Mouse (Mus musculus) spleen, adult 2 months (tissue): ENCODE data around the gene Akap6. TPM values are rescaled to one million over a fixed set of nuclear protein-coding genes. Genes with fewer than 3 reads are reported as not detected.

Experiments
- DNase-seq, 2 experiments: peaks; one replicate each; pipeline versions ENCODE4 v3.0.0 to v3.0.0-alpha.2; 2012 to 2021; ENCODE audit warnings: low spot score in 2 of 2, low read depth in 1 of 2
- H3K27ac ChIP-seq: fragments of 200-500 bp; 2 replicates; pipeline ENCODE4 v1.5.1; 2012; ENCODE audit warnings: low read length, inconsistent platforms; ENCODE audit not compliant: insufficient read depth
- H3K27me3 ChIP-seq: fragments of 200-500 bp; 2 replicates; pipeline ENCODE4 v1.6.1; 2012; ENCODE audit warnings: mild to moderate bottlenecking, moderate library complexity, low read length, inconsistent platforms; ENCODE audit not compliant: control insufficient read depth, insufficient read depth
- H3K36me3 ChIP-seq: fragments of 200-500 bp; 2 replicates; pipeline ENCODE4 v1.6.1; 2012; ENCODE audit warnings: mild to moderate bottlenecking, low read length, inconsistent platforms; ENCODE audit not compliant: control insufficient read depth, insufficient read depth
- H3K4me1 ChIP-seq: fragments of 200-500 bp; 2 replicates; pipeline ENCODE4 v1.6.1; 2011; ENCODE audit warnings: inconsistent platforms; ENCODE audit not compliant: control insufficient read depth, insufficient read depth, insufficient read length
- H3K4me3 ChIP-seq: fragments of 200-500 bp; 2 replicates; pipeline ENCODE4 v1.5.1; 2011; ENCODE audit warnings: mild to moderate bottlenecking, inconsistent platforms; ENCODE audit not compliant: insufficient read depth, insufficient read length; ENCODE audit errors: extremely low read depth
- CTCF ChIP-seq: fragments of 200-500 bp; IDR thresholded peaks from 2 replicates; pipeline ENCODE4 v1.5.1; 2011; ENCODE audit warnings: mild to moderate bottlenecking, inconsistent platforms; ENCODE audit not compliant: insufficient read depth, insufficient read length, insufficient replicate concordance; ENCODE audit errors: extremely low read depth
- POLR2A ChIP-seq: fragments of 200-500 bp; IDR thresholded peaks from 2 replicates; pipeline ENCODE4 v1.6.1; 2011; ENCODE audit warnings: low read depth, low read length, inconsistent platforms
- WGBS: fragments of 180-500 bp; shearing (Covaris S2); methylation state at CpG from one replicate; pipeline ENCODE4 v1.1.7; 2018; 5-methylcytosine and 5-hydroxymethylcytosine counted together
- polyA plus RNA-seq: library from polyadenylated mRNA; depleted of rRNA; stranded (reverse); fragments of >200 nt; gene quantifications from 2 replicates; pipeline ENCODE4 v1.2.3, GENCODE M21; 2012

Gene Akap6
- polyA plus RNA-seq, 1 experiment = 0.02 TPM

GRCm38 (mm10) chr12:52769561-52769960 lies 70.4 kb downstream of the Akap6 start:
- Histone ChIP-seq H3K36me3 (no peaks in the 10 kb centered on the region), H3K4me1 (no peaks in the 10 kb centered on the region), H3K27me3 (no peaks in the 10 kb centered on the region), H3K4me3 (no peak overlapping the region), H3K27ac (no peak overlapping the region)
- WGBS = 86% methylated on average over 3 of the region's 3 CpGs
- no peak for DNase-seq
- no peak for TF ChIP-seq CTCF
- no peak for TF ChIP-seq POLR2A

- TF ChIP-seq CTCF (no peak), POLR2A (no peak)
- no peaks in the 10 kb centered on the region for H3K4me1 ChIP-seq
- 94% methylated on average over 7 of the region's 7 CpGs for WGBS
- H3K27ac ChIP-seq = no peak overlapping the region
- H3K4me3 ChIP-seq = no peak overlapping the region
- no peaks in the 10 kb centered on the region for H3K36me3 ChIP-seq
- DNase-seq = no peak
- no peaks in the 10 kb centered on the region for H3K27me3 ChIP-seq
Measured at GRCm38 (mm10) chr12:52771931-52772330, 72.7 kb downstream of the Akap6 start.

GRCm38 (mm10) chr12:52772494-52773280 lies 73.5 kb downstream of the Akap6 start:
- H3K36me3 ChIP-seq = no peaks in the 10 kb centered on the region
- no peak for TF ChIP-seq CTCF
- TF ChIP-seq POLR2A = no peak
- no peaks in the 10 kb centered on the region for H3K4me1 ChIP-seq
- DNase-seq = no peak
- WGBS = 57% methylated on average over 11 of the region's 11 CpGs
- no peak overlapping the region for H3K27ac ChIP-seq
- H3K4me3 ChIP-seq = no peak overlapping the region
- no peaks in the 10 kb centered on the region for H3K27me3 ChIP-seq

GRCm38 (mm10) chr12:52773847-52774246 lies 74.7 kb downstream of the Akap6 start:
- no peaks in the 10 kb centered on the region for H3K36me3 ChIP-seq
- H3K27ac ChIP-seq = no peak overlapping the region
- 70% methylated on average over 3 of the region's 3 CpGs for WGBS
- no peak for TF ChIP-seq POLR2A
- TF ChIP-seq CTCF = no peak
- no peak overlapping the region for H3K4me3 ChIP-seq
- H3K4me1 ChIP-seq = no peaks in the 10 kb centered on the region
- H3K27me3 ChIP-seq = no peaks in the 10 kb centered on the region
- DNase-seq = no peak

- no peak overlapping the region for H3K27ac ChIP-seq
- 79% methylated on average over 6 of the region's 6 CpGs for WGBS
- H3K4me1 ChIP-seq = no peaks in the 10 kb centered on the region
- no peak overlapping the region for H3K4me3 ChIP-seq
- H3K36me3 ChIP-seq = no peaks in the 10 kb centered on the region
- DNase-seq = no peak
- TF ChIP-seq POLR2A = no peak
- no peak for TF ChIP-seq CTCF
- H3K27me3 ChIP-seq = no peaks in the 10 kb centered on the region
Measured at GRCm38 (mm10) chr12:52774382-52774781, 75.2 kb downstream of the Akap6 start.

GRCm38 (mm10) chr12:52780216-52780615 lies 81.0 kb downstream of the Akap6 start:
- no peaks in the 10 kb centered on the region for H3K36me3 ChIP-seq
- no peak overlapping the region for H3K27ac ChIP-seq
- TF ChIP-seq POLR2A = no peak
- no peak for TF ChIP-seq CTCF
- WGBS = 71% methylated on average over 5 of the region's 5 CpGs
- DNase-seq = no peak
- peaks cover 2% of the 10 kb centered on the region; the same call in 1 of the 2 replicates for H3K4me1 ChIP-seq
- no peaks in the 10 kb centered on the region for H3K27me3 ChIP-seq
- no peak overlapping the region for H3K4me3 ChIP-seq

- Histone ChIP-seq H3K27ac (no peak overlapping the region), H3K4me1 (peaks cover 2% of the 10 kb centered on the region; the same call in 1 of the 2 replicates), H3K27me3 (no peaks in the 10 kb centered on the region), H3K36me3 (no peaks in the 10 kb centered on the region), H3K4me3 (no peak overlapping the region)
- no peak for DNase-seq
- TF ChIP-seq POLR2A = no peak
- TF ChIP-seq CTCF = no peak
- 88% methylated on average over 7 of the region's 7 CpGs for WGBS
Measured at GRCm38 (mm10) chr12:52781066-52781465, 81.9 kb downstream of the Akap6 start.
